Mouse (Mus musculus) midbrain, embryonic 11.5 days (tissue): ENCODE measurements around the gene Dao. TPM values are rescaled to one million over a fixed set of nuclear protein-coding genes. Genes with fewer than 3 reads are reported as not detected.
A peak's percentile ranks its signal among the peaks of the same experiment; 100 is the strongest.

Source experiments
- ATAC-seq: fragments of 200-750 bp; cut with Nextera tagmentation; 2 replicates; pipeline ENCODE4 v1.8.0; 2017; ENCODE audit warnings: moderate TSS enrichment, moderate library complexity; ENCODE audit not compliant: low FRiP score
- DNase-seq: peaks from one replicate; pipeline ENCODE4 v3.0.0; 2015; ENCODE audit warnings: low spot score; ENCODE audit errors: missing footprints
- H3K27ac ChIP-seq: fragments of 300-500 bp; sonication (generic); 2 replicates; pipeline ENCODE4 v1.5.1; 2014; ENCODE audit warnings: low read depth, low read length
- H3K27me3 ChIP-seq: fragments of 300-500 bp; sonication (generic); 2 replicates; pipeline ENCODE4 v1.6.1; 2014; ENCODE audit warnings: mild to moderate bottlenecking, low read length, moderate library complexity, mixed read lengths; ENCODE audit not compliant: control insufficient read depth, insufficient read depth
- H3K36me3 ChIP-seq: fragments of 300-500 bp; sonication (generic); 2 replicates; pipeline ENCODE4 v1.6.1; 2014; ENCODE audit warnings: mild to moderate bottlenecking, low read length, moderate library complexity, mixed read lengths; ENCODE audit not compliant: control insufficient read depth, insufficient read depth
- H3K4me1 ChIP-seq: fragments of 300-500 bp; sonication (generic); 2 replicates; pipeline ENCODE4 v1.6.1; 2014; ENCODE audit warnings: low read length; ENCODE audit not compliant: control insufficient read depth, insufficient read depth
- H3K4me2 ChIP-seq: fragments of 300-500 bp; sonication (generic); 2 replicates; pipeline ENCODE4 v1.6.1; 2014; ENCODE audit warnings: mild to moderate bottlenecking, moderate library complexity
- H3K4me3 ChIP-seq: fragments of 300-500 bp; sonication (generic); 2 replicates; pipeline ENCODE4 v1.5.1; 2014; ENCODE audit warnings: low read depth, low read length
- H3K9ac ChIP-seq: fragments of 300-500 bp; sonication (generic); 2 replicates; pipeline ENCODE4 v1.6.1; 2014; ENCODE audit warnings: low read length
- H3K9me3 ChIP-seq: fragments of 300-500 bp; sonication (generic); 2 replicates; pipeline ENCODE4 v1.6.1; 2016; ENCODE audit warnings: low read length; ENCODE audit not compliant: control insufficient read depth
- WGBS: fragments of 180-500 bp; shearing (Covaris S2); extraction: QIAGEN DNeasy Blood & Tissue Kit; methylation state at CpG from one replicate; pipeline ENCODE4 v1.1.7; 2014; 5-methylcytosine and 5-hydroxymethylcytosine counted together
- polyA plus RNA-seq: library from polyadenylated mRNA; unstranded; fragments of >200 nt; fragmentation: Nextera tagmentation; extraction: Ambion mirVana; gene quantifications from 2 replicates; pipeline ENCODE4 v1.2.1, GENCODE M21; 2014

Gene Dao
- polyA plus RNA-seq, 1 experiment from 2014 or later, result not detected

DNA sequence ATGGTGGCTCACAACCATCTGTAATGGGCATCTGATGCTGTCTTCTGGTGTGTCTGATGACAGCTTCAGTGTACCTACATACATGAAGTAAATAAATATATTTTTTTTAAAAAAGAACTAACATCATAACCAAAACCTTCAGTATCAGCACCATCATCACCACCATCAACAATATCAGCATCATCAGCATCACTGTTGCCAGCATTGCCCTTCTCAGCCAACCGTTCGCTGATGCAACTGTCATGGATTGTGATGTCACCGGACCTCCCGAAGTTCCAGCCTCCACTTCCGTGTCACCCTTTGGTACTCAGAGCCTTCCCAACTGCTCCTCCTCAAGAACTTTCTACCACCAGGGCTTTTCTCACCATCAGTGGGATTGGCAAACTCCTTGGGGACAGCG is 61.7 kb downstream of the Dao start, which contains the start of gene Usp30:
Usp30 (plus strand) TSS at position 301 of the 400 bp plus-strand sequence.
- WGBS, result 92% methylated on average over 6 of the region's 6 CpGs
- Histone ChIP-seq H3K9ac (no peak within 1 kb of the TSS), H3K27me3 (no peaks in the 10 kb centered on the region), H3K36me3 (no peaks in the 10 kb centered on the region), H3K9me3 (no peaks in the 10 kb centered on the region), H3K4me1 (no peaks in the 10 kb centered on the region), H3K4me3 (no peak within 1 kb of the TSS), H3K4me2 (no peak within 1 kb of the TSS), H3K27ac (no peak within 1 kb of the TSS)
- ATAC-seq, result no peak
- no peak for DNase-seq

DNA sequence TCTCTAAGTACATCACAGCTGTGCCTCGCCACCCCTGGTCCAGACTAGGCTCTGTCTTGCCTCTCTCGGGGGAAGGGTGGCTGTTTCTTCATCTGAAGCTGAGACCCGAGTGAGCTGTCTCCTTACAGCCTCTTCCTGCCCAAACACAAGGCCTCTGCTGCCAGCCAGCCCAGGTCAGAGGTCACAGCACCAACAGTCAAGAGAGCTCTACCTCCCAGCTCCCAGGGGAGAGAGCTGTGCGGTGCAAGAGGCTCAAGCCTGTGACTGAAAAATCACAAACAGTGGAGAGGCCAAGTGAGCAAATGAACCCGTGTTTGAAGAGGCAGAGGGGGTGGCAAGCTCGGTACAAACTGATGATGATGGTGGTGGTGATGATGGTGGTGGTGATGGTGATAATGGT is 63.1 kb downstream of the Dao start:
- DNase-seq (no peak), ATAC-seq (no peak)
- Histone ChIP-seq H3K27me3 (no peaks in the 10 kb centered on the region), H3K27ac (no peak overlapping the region), H3K36me3 (no peaks in the 10 kb centered on the region), H3K4me1 (no peaks in the 10 kb centered on the region), H3K9me3 (no peaks in the 10 kb centered on the region), H3K4me2 (no peak overlapping the region), H3K4me3 (no peak overlapping the region), H3K9ac (no peak overlapping the region)
- 52% methylated on average over 6 of the region's 6 CpGs for WGBS

DNA sequence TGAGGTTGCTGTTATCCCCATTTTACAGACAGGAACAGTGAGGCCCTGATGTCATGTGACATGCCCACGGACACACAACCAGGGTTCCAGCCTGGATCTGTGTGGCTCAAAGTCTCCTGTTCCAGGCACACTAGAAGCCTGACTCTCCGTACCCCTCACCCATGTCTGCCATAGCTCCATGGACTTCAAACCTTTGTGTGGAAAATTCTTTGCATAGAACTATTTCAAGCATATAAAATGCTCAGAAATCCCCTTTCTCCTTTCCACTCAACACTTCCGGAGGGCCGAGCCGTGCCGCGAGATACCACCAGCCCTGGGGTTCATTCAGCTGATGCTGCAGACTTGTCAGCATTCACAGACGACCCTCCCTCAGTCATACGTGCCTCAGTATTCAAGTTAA is 64.0 kb downstream of the Dao start:
- Histone ChIP-seq H3K9ac (no peak overlapping the region), H3K4me1 (peaks cover 7% of the 10 kb centered on the region), H3K4me2 (no peak overlapping the region), H3K27me3 (no peaks in the 10 kb centered on the region), H3K27ac (no peak overlapping the region), H3K4me3 (no peak overlapping the region), H3K9me3 (no peaks in the 10 kb centered on the region), H3K36me3 (no peaks in the 10 kb centered on the region)
- ATAC-seq (no peak), DNase-seq (no peak)
- 87% methylated on average over 9 of the region's 9 CpGs for WGBS

DNA sequence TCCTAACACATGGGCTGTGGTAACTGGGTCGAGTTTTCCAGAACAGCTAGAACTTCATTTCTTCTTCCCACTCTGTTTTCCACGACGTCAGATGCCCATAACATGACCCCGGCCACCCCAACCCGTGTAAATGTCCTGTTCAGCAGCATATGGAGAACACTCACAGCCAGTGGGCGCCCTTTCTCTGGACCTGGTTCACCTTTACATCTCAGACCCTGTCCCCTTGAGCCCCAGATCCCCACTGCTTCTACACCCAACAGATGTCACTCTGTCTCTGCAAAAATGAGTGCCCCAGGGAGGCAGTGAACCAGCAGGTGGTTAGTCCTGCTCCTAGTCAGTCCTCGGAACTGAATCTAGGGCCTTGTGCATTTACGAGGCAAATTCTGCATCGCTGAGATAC is 64.5 kb downstream of the Dao start:
- H3K9me3 ChIP-seq, result no peaks in the 10 kb centered on the region
- no peak overlapping the region for H3K4me2 ChIP-seq
- ATAC-seq (no peak), DNase-seq (no peak)
- whole genome bisulfite sequencing, result 78% methylated on average over 9 of the region's 9 CpGs
- H3K36me3 ChIP-seq, result no peaks in the 10 kb centered on the region
- H3K4me3 ChIP-seq, result no peak overlapping the region
- H3K9ac ChIP-seq, result no peak overlapping the region
- no peaks in the 10 kb centered on the region for H3K27me3 ChIP-seq
- H3K27ac ChIP-seq, result no peak overlapping the region
- peaks cover 7% of the 10 kb centered on the region for H3K4me1 ChIP-seq

DNA sequence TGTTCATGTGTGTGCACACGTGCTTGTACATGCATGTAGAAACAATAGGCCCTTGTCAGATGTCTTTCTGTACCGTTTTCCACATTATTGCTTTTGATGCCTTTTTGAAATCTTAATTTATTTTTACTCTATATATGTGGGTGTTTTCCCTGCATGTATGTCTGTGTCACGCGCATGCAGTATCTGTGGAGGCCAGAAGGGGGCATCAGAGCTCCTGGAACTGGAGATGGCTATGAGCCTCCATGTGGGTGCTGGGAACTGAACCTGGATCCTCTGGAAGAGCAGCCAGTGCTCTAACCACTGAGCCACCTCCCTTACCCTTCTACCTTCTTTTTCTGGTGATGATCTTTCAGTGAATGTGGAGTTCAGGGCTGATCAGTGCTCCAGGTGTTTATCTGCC is 67.4 kb downstream of the Dao start:
- DNase-seq, result no peak
- no peaks in the 10 kb centered on the region for H3K36me3 ChIP-seq
- H3K4me1 ChIP-seq, result peaks cover 7% of the 10 kb centered on the region
- H3K27me3 ChIP-seq, result no peaks in the 10 kb centered on the region
- no peaks in the 10 kb centered on the region for H3K9me3 ChIP-seq
- H3K4me3 ChIP-seq, result no peak overlapping the region
- H3K27ac ChIP-seq, result no peak overlapping the region
- ATAC-seq, result no peak
- H3K9ac ChIP-seq, result no peak overlapping the region
- H3K4me2 ChIP-seq, result no peak overlapping the region
- WGBS, result 95% methylated on average over 4 of the region's 4 CpGs

DNA sequence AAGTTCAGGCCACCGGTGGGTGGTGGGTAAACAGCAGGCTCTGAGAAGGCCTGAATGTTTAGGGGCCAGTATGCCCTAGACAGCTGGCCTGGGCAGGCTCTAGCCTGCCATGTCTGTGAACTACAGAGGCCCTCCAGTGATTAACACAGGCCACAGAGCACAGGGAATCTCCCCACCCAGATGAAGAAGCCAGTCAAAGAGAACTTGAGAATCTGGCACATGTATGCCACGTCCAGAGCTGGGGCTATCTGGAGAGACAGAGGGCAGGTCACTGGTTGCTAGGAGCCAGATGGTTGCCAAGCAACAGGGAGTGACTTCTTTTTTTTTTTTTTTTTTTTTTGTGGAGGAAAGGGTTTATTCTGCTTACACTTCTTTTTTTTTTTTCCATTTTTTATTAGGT is 68.8 kb downstream of the Dao start:
- ATAC-seq, result peak; percentile 76
- H3K9ac ChIP-seq, result no peak overlapping the region
- H3K4me3 ChIP-seq, result no peak overlapping the region
- peak; percentile 87 for DNase-seq
- peaks cover 7% of the 10 kb centered on the region for H3K4me1 ChIP-seq
- no peaks in the 10 kb centered on the region for H3K27me3 ChIP-seq
- H3K27ac ChIP-seq, result peak overlapping the region; percentile 57
- H3K36me3 ChIP-seq, result no peaks in the 10 kb centered on the region
- no peak overlapping the region for H3K4me2 ChIP-seq
- 39% methylated on average over 2 of the region's 2 CpGs for WGBS
- no peaks in the 10 kb centered on the region for H3K9me3 ChIP-seq

Other genes starting within 250 kb of the Dao start
- gene Sart3, start 231.2 kb upstream of the Dao start, polyA plus RNA-seq, result 49.6 and 55.2 TPM in 2 replicates
- gene Iscu, start 231.0 kb upstream of the Dao start, polyA plus RNA-seq, result 117 and 121 TPM in 2 replicates
- gene Tmem119, start 203.2 kb upstream of the Dao start, polyA plus RNA-seq, result 9.9 and 10.9 TPM in 2 replicates
- gene Selplg, start 171.1 kb upstream of the Dao start, polyA plus RNA-seq, result 1.3 TPM in 2 replicates
- gene Coro1c, start 94.9 kb upstream of the Dao start, polyA plus RNA-seq, result 201 and 205 TPM in 2 replicates
- 18.8 and 20.8 TPM in 2 replicates for gene Ssh1, start 9.8 kb upstream of the Dao start, polyA plus RNA-seq
- gene Usp30, start 61.8 kb downstream of the Dao start, polyA plus RNA-seq, result 9.8 and 11.0 TPM in 2 replicates
- 21.2 TPM in 2 replicates for gene Svop, start 87.9 kb downstream of the Dao start, polyA plus RNA-seq
- 13.8 and 14.0 TPM in 2 replicates for gene Alkbh2, start 124.5 kb downstream of the Dao start, polyA plus RNA-seq
- 30.0 and 35.1 TPM in 2 replicates for gene Ung, start 126.7 kb downstream of the Dao start, polyA plus RNA-seq
- gene Acacb, start 142.8 kb downstream of the Dao start, polyA plus RNA-seq, result 1.6 and 1.7 TPM in 2 replicates